Mouse (Mus musculus) heart, postnatal 10 days (tissue): Measurements from ENCODE around the gene Zfp809. TPM values are rescaled to one million over a fixed set of nuclear protein-coding genes. Genes with fewer than 3 reads are reported as not detected.
"Not testable (repeated sequence)": the region's sequence is repeated elsewhere in the genome, so short reads cannot be mapped to it uniquely, and the experiment has no call there.

Source experiments
- DNase-seq, 2 experiments: peaks; one replicate each; pipeline ENCODE4 v3.0.0; 2021
- intact Hi-C: fragments of 180-260 bp; cut with DNase I; formaldehyde crosslinking; loops from one replicate; pipeline ENCODE4 v1.15.1; 2025
- total RNA-seq, 2 experiments: library from RNA; stranded (reverse); gene quantifications; 2 replicates each; pipeline ENCODE4 v1.2.3; 2021

Zfp809 gene
- total RNA-seq, result 10 to 100 TPM; 26.9 to 35.2 TPM

- intact Hi-C loops, result loop anchor here (2.0 to 5.0 kb wide), 2 partner anchors 69 to 82 kb away; partner anchors contain the start of genes Pigyl and Zfp810
These were observed at the start of gene Zfp809 for GRCm38 (mm10) chr9:22225581-22226388. Gene Zfp809, plus strand, starts transcription at chr9:22225714.

GRCm38 (mm10) chr9:22188025-22188611, 37.4 kb upstream of the Zfp809 start, which contains the start of gene Zfp872:
Gene Zfp872, plus strand, starts transcription at chr9:22188090.
- intact Hi-C loops, result no loop called here
- DNase-seq, result peak; percentile 45 to 48

More at GRCm38 (mm10) chr9:22225581-22226388, at the start of gene Zfp809:
- peak; percentile 100 for DNase-seq

- DNase-seq, result no peak
- intact Hi-C loops, result no loop called here
These were observed 29.1 kb upstream of the Zfp809 start for GRCm38 (mm10) chr9:22196412-22196811.

DNA sequence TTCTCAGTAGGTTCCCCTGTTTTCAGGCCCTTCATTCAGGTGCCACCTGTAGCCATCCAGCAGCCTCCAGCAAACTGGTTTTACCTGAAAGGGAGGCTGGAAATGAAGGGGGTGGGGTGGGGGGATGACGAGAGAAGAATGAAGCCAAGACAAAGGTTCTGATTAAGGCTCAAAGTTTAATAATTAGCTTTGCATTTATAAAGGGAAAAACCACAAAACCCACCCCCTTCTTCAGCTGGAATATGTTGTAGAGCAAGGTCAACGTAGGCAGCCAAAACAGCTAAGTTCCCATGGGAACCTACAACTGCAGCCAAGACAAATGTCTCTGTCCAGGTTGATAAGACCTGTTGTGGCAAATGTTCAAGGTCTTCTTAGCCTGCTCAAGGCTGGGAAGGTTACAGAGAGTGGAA, 11.7 kb upstream of the Zfp809 start:
- peak; percentile 50 to 53 for DNase-seq

GRCm38 (mm10) chr9:22214549-22214948, 11.0 kb upstream of the Zfp809 start:
- no peak for DNase-seq
- intact Hi-C loops, result no loop called here

More for the DNA sequence above, 11.7 kb upstream of the Zfp809 start:
- intact Hi-C loops, result no loop called here

DNA sequence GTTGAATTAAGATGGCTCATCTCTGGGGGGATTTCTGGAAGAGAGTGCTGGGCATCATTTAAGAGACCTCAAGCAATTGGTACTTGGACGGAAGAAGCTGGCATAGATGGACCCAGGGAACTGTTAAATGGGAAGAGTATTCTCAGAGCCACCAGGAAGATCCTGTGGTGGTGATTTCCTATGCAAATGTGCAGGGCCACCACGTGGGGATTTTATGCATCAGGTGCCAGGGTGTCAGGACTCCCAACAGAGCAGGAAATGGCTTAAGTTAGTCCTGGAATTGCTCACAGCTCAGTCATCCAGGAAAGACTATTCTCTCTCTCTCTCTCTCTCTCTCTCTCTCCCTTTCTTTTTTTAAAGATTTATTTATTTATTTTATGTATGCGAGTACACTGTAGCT, 8.8 kb upstream of the Zfp809 start:
- intact Hi-C loops, result no loop called here
- DNase-seq, result no peak

GRCm38 (mm10) chr9:22217858-22218493, 7.5 kb upstream of the Zfp809 start:
- intact Hi-C loops, result no loop called here
- DNase-seq, result no peak

GRCm38 (mm10) chr9:22224066-22224465, 1.4 kb upstream of the Zfp809 start:
- intact Hi-C loops, result loop anchor here (2.0 kb wide), 1 partner anchor 67 kb away; the partner anchor contains the start of gene Pigyl
- DNase-seq, result no peak

DNA sequence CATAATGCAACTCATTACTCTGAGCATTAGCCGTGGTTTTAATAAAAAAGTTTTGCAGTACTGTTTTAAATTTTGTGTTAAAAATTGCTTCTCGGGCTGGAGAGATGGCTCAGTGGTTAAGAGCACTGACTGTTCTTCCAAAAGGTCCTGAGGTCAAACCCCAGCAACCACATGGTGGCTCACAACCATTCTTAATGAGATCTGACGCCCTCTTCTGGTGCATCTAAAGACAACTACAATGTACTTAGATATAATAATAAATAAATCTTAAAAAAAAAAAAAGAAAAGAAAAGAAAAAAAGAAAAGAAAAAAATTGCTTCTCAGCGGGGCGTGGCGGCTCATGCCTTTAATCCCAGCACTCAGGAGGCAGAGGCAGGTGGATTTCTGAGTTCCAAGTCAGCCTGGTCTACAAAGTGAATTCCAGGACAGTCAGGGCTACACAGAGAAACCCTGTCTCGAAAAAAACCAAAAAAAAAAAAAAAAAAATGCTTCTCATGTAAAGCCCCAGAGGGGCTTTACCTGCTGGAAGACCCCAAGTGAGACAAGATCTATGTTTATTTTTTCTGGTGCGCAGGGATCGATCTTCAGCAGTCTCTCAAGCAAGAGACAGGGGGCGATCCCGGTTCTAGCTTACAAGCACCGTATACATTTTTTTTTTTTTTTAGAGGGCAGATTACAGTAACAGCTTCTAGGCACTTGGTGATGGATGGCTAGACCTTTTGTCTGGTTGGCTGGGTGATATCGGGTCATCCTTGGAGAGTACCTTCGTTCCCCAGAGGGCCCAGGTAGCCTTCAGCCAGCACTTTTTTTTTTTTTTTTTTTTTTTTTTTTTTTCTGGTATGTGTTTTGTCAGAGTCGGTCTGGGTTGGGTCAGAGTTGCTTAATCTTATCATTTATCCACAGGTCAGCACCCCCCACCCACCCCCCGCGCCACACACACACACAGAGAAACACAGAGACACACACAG, 694 bp upstream of the Zfp809 start:
- intact Hi-C loops, result loop anchor here (2.0 to 5.0 kb wide), 2 partner anchors 68 to 82 kb away; partner anchors contain the start of genes Pigyl and Zfp810
- DNase-seq, result peak; percentile 25 to 41

DNA sequence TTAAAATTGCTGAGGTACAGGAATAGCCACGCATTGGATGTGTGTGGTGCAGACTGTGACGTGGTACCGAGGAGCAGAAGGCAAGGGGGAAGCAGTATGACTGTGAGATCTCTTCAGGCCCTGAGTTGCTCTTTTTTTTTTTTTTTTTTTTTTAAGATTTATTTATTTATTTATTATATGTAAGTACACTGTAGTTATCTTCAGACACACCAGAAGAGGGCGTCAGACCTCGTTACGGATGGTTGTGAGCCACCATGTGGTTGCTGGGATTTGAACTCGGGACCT, 817 bp downstream of the Zfp809 start:
- intact Hi-C loops, result loop anchor here (5.0 kb wide), 1 partner anchor 81 kb away; the partner anchor contains the start of gene Zfp810
- DNase-seq, result not testable (repeated sequence)

DNA sequence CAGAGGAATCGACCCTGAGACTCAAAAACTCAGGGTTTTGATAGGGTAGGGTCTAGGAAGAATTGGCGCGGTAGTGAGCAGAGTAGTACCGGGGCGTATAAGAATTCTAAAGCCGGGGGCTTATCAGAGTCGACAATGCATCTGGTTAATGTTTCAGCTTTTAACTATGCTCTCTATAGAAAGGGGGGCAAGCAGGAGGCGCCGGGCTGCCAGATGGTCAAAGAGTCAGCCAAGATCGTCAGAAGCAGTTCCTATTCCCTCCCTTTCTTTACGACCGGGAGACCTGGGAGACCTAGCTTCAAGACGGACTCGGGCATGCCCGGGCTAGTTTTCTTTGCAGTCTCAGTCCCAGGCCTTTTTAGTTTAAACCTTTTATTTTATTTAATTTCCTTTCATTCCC, 1.3 kb downstream of the Zfp809 start:
- intact Hi-C loops, result loop anchor here (5.0 kb wide), 1 partner anchor 80 kb away; the partner anchor contains the start of gene Zfp810
- DNase-seq, result peak; percentile 68 to 76

- DNase-seq, result no peak
- intact Hi-C loops, result loop anchor here (2.0 to 5.0 kb wide), 3 partner anchors 78 to 181 kb away; partner anchors contain the start of genes 9530077C05Rik and Zfp810
These were observed 4.0 kb downstream of the Zfp809 start for GRCm38 (mm10) chr9:22229386-22230026.

DNA sequence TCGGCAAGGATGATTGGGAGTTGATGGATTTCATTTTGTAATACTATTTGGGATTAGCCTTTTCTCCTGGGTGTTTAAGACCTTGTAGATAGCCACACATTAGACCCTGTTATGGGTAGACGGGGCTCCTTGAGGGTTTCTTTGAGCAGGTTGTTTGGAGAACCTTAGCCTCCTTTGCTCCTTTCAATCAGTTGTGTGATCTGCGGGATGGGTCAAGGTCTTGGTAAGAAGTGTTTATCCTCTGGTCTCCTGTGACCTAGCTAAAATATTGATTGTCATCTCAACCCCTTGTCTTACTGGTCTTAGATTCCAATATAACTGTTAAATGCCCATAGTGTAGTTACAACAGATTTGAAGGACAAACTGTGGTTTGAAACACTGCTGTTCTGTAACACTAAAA, 4.5 kb downstream of the Zfp809 start:
- intact Hi-C loops, result loop anchor here (2.0 kb wide), 2 partner anchors 99 to 181 kb away; partner anchors contain the start of gene 9530077C05Rik
- DNase-seq, result no peak

GRCm38 (mm10) chr9:22230556-22230955, 5.0 kb downstream of the Zfp809 start:
- intact Hi-C loops, result loop anchor here (2.0 kb wide), 2 partner anchors 98 to 180 kb away; partner anchors contain the start of gene 9530077C05Rik
- no peak for DNase-seq

DNA sequence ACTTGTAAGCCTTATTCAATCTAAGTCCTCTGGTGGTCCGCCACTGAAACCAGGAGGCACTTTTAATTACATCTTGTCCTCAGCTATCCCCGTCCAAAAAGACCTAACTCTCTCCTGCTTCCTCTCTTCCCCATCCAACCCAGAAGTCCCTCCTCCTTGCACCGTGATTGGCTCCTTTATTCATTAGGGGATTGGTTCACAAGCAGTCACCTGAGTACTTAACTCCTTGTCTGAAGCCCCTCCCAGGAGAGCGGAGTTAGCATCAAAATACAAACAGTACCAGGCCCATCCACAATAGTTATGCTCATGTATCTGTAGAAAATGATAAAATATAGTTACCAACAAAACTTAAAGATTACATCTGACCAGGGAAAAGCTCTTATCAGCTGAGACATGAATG, 14.5 kb downstream of the Zfp809 start:
- intact Hi-C loops, result no loop called here
- DNase-seq, result no peak

DNA sequence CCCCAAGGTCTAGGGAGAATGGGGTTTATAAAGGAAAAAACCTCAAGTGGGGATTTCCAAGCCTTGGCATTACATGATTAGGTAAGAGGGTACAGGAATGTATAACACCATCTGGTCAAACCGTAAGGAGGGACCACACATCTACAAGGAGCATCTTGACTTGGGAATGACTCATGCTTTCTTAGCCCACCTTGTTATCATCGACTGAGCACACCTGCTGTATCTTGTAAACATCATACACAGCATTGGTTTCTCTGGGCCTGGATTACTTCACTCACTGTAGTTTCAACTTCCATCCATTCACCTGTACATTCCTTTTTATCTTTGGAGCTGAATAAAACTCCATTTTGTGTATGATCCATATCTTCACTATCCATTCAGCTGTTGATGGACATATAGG, 18.7 kb downstream of the Zfp809 start:
- DNase-seq, result no peak
- intact Hi-C loops, result no loop called here

GRCm38 (mm10) chr9:22256579-22256978, 31.1 kb downstream of the Zfp809 start:
- intact Hi-C loops, result no loop called here
- no peak for DNase-seq

DNA sequence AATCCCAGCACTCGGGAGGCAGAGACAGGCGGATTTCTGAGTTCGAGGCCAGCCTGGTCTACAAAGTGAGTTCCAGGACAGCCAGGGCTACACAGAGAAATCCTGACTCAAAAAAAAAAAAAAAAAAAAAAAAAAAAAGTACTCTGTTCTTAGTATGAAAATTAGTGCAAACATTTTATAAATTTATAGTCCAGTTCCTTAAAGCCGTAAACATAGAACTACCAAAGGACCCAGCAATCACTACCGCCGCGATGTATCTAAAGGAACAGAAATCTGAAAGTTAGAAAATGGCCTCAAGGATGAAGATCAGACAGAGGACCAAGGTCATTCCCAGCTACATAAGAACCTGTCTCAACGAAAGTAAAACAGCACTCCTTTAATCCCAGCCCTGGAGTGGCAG, 33.3 kb downstream of the Zfp809 start:
- DNase-seq, result no peak
- intact Hi-C loops, result no loop called here
